Mouse (Mus musculus): ENCODE results near the gene Vps13d. TPM values are rescaled to one million over a fixed set of nuclear protein-coding genes. Genes with fewer than 3 reads are reported as not detected.

Vps13d gene
- polyA plus RNA-seq, 1 experiment from 2014 or later, result 9.5 TPM

- no peak for ATAC-seq (ENCODE audit: insufficient read depth, low FRiP score)
These were observed 213.8 kb downstream of the Vps13d start for GRCm38 (mm10) chr4:144980811-144981551.

GRCm38 (mm10) chr4:144980110-144980509 is 214.7 kb downstream of the Vps13d start:
- H3K27me3 ChIP-seq (ENCODE audit: control insufficient read depth, insufficient read depth, low read length), result no peaks in the 10 kb centered on the region
- H3K27ac ChIP-seq (ENCODE audit: low read length), result no peak overlapping the region
- no peak overlapping the region for H3K4me3 ChIP-seq (replicated peaks; ENCODE audit: low read length)
- no peak overlapping the region for H3K9ac ChIP-seq (ENCODE audit: low read length)
- ATAC-seq (ENCODE audit: insufficient read depth, low FRiP score), result no peak
- WGBS, result 64% methylated on average over 2 of the region's 2 CpGs
- no peaks in the 10 kb centered on the region for H3K9me3 ChIP-seq (replicated peaks; ENCODE audit: control insufficient read depth, low read length)
- H3K36me3 ChIP-seq (ENCODE audit: control insufficient read depth, insufficient read depth, low read length), result no peaks in the 10 kb centered on the region
- no peak overlapping the region for H3K4me2 ChIP-seq (ENCODE audit: low read depth, low read length)
- peaks cover 10% of the 10 kb centered on the region; the same call in 1 of the 2 replicates for H3K4me1 ChIP-seq (ENCODE audit: control insufficient read depth, insufficient read depth, low read length)

More at GRCm38 (mm10) chr4:144980811-144981551, 213.8 kb downstream of the Vps13d start:
- no peak overlapping the region for H3K4me3 ChIP-seq (replicated peaks; ENCODE audit: low read length)
- no peak overlapping the region for H3K27ac ChIP-seq (ENCODE audit: low read length)
- WGBS, result 50% methylated on average over 8 of the region's 8 CpGs
- H3K9me3 ChIP-seq (replicated peaks; ENCODE audit: control insufficient read depth, low read length), result no peaks in the 10 kb centered on the region
- H3K27me3 ChIP-seq (ENCODE audit: control insufficient read depth, insufficient read depth, low read length), result no peaks in the 10 kb centered on the region
- no peak overlapping the region for H3K4me2 ChIP-seq (ENCODE audit: low read depth, low read length)
- H3K9ac ChIP-seq (ENCODE audit: low read length), result no peak overlapping the region
- 0 out of 2 replicates have a peak, but pooled peaks cover 7% of the 10 kb centered on the region for H3K4me1 ChIP-seq (ENCODE audit: control insufficient read depth, insufficient read depth, low read length)
- H3K36me3 ChIP-seq (ENCODE audit: control insufficient read depth, insufficient read depth, low read length), result no peaks in the 10 kb centered on the region

DNA sequence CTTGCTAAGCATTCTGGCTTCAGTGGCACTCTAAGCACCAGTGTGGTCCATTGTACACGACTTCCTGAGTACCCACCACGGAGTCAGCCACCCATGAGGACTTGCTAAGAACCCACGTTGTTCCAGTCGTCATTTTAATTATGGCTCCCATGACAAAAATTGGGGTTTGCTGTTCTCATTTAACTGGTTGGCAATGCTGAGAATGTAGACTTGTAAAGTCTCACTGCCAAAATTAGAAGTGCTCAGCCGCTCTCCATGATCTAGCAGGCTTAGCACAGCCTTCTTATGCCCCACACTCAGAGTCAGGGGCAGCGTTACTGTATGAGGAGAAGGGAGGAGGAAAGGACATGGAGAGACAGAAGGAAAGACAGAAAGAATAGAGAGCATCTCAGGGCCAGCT is 216.8 kb downstream of the Vps13d start:
- no peak overlapping the region for H3K4me3 ChIP-seq (replicated peaks; ENCODE audit: low read length)
- no peaks in the 10 kb centered on the region for H3K9me3 ChIP-seq (replicated peaks; ENCODE audit: control insufficient read depth, low read length)
- no peak overlapping the region for H3K27ac ChIP-seq (ENCODE audit: low read length)
- H3K4me2 ChIP-seq (ENCODE audit: low read depth, low read length), result no peak overlapping the region
- H3K36me3 ChIP-seq (ENCODE audit: control insufficient read depth, insufficient read depth, low read length), result no peaks in the 10 kb centered on the region
- ATAC-seq (ENCODE audit: insufficient read depth, low FRiP score), result no peak
- no peak overlapping the region for H3K9ac ChIP-seq (ENCODE audit: low read length)
- H3K4me1 ChIP-seq (ENCODE audit: control insufficient read depth, insufficient read depth, low read length), result peaks cover 6% of the 10 kb centered on the region; the same call in 1 of the 2 replicates
- 84% methylated on average over 6 of the region's 6 CpGs for WGBS
- no peaks in the 10 kb centered on the region for H3K27me3 ChIP-seq (ENCODE audit: control insufficient read depth, insufficient read depth, low read length)

- H3K9me3 ChIP-seq (replicated peaks; ENCODE audit: control insufficient read depth, low read length), result no peaks in the 10 kb centered on the region
- H3K4me1 ChIP-seq (ENCODE audit: control insufficient read depth, insufficient read depth, low read length), result peaks cover 6% of the 10 kb centered on the region; the same call in 1 of the 2 replicates
These were observed 217.7 kb downstream of the Vps13d start for GRCm38 (mm10) chr4:144977057-144977456.

DNA sequence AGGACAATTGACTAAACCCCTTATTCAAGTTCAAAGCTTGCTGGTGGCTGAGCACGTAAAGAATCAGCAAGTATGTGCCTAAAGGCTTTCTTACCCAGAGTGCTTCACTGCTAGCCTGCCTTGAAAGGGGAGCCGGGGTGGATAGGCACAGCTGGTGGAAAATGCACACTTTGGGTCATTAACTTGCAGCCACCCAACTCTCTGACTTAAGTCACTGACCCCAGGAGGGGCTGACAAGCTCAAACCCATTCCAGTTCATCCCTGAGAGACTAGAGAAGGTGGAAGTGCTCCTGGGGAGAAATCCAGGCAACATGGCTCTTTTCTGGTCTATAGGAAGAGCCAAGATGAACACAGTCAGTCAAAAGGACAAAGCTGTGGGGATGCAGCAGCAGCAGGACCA is 219.3 kb downstream of the Vps13d start:
- H3K27ac ChIP-seq (ENCODE audit: low read length), result no peak overlapping the region
- peaks cover 6% of the 10 kb centered on the region; the same call in 1 of the 2 replicates for H3K4me1 ChIP-seq (ENCODE audit: control insufficient read depth, insufficient read depth, low read length)
- ATAC-seq (ENCODE audit: insufficient read depth, low FRiP score), result no peak
- H3K9me3 ChIP-seq (replicated peaks; ENCODE audit: control insufficient read depth, low read length), result no peaks in the 10 kb centered on the region
- H3K4me2 ChIP-seq (ENCODE audit: low read depth, low read length), result no peak overlapping the region
- no peak overlapping the region for H3K9ac ChIP-seq (ENCODE audit: low read length)
- no peak overlapping the region for H3K4me3 ChIP-seq (replicated peaks; ENCODE audit: low read length)
- H3K27me3 ChIP-seq (ENCODE audit: control insufficient read depth, insufficient read depth, low read length), result no peaks in the 10 kb centered on the region
- WGBS, result 57% methylated on average over 2 of the region's 2 CpGs
- H3K36me3 ChIP-seq (ENCODE audit: control insufficient read depth, insufficient read depth, low read length), result no peaks in the 10 kb centered on the region

More at GRCm38 (mm10) chr4:144977057-144977456, 217.7 kb downstream of the Vps13d start:
- no peak overlapping the region for H3K27ac ChIP-seq (ENCODE audit: low read length)
- no peaks in the 10 kb centered on the region for H3K27me3 ChIP-seq (ENCODE audit: control insufficient read depth, insufficient read depth, low read length)
- H3K4me3 ChIP-seq (replicated peaks; ENCODE audit: low read length), result no peak overlapping the region
- H3K36me3 ChIP-seq (ENCODE audit: control insufficient read depth, insufficient read depth, low read length), result no peaks in the 10 kb centered on the region
- H3K9ac ChIP-seq (ENCODE audit: low read length), result no peak overlapping the region
- WGBS, result 93% methylated on average over 1 of the region's 1 CpGs
- no peak overlapping the region for H3K4me2 ChIP-seq (ENCODE audit: low read depth, low read length)
- no peak for ATAC-seq (ENCODE audit: insufficient read depth, low FRiP score)

- H3K27ac ChIP-seq (ENCODE audit: low read length), result peak overlapping the region; percentile 19; the same call in 1 of the 2 replicates
- WGBS, result 63% methylated on average over 3 of the region's 3 CpGs
- ATAC-seq (ENCODE audit: insufficient read depth, low FRiP score), result no peak
These were observed 220.3 kb downstream of the Vps13d start for GRCm38 (mm10) chr4:144974458-144974857.

DNA sequence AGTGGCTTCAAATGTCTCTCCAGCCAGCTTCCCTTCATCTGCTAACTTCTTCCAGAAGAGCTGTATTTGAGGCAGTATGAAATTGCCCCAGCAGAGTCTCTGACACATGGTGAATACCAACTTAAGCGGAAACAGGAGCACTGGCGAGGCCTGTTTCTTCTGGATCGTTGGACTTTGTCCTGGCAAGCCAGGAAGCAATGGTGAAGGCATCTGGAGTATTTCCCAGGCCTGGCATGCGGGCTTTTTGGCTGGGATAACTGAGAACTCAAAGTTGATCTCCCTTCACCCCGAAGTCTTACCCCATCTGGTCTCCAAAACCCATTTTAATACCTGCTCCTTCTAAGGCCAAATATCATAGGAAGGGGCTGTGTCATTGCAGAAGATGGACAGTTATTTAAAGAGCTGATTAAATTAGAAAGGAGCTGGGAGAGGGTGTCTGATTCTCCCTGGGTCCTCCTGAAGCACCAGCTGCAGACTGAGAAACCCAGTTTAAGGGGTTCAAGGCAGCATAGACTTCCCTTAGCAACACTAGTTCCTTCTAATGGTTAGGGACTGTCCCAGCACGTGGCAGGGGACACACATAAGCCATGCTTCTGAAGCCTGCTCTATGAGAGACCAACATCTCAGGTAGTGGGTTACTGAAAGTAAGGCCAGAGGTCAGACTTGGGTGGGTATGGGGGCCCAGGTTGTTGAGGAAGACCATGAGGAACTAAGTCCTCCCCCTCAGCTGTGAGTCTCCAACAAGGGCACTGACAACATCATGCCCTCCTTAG is 221.7 kb downstream of the Vps13d start:
- ATAC-seq (ENCODE audit: insufficient read depth, low FRiP score), result no peak

More at GRCm38 (mm10) chr4:144974458-144974857, 220.3 kb downstream of the Vps13d start:
- Histone ChIP-seq H3K27me3 (ENCODE audit: control insufficient read depth, insufficient read depth, low read length) (no peaks in the 10 kb centered on the region), H3K9ac (ENCODE audit: low read length) (no peak overlapping the region), H3K4me3 (replicated peaks; ENCODE audit: low read length) (no peak overlapping the region), H3K9me3 (replicated peaks; ENCODE audit: control insufficient read depth, low read length) (no peaks in the 10 kb centered on the region), H3K36me3 (ENCODE audit: control insufficient read depth, insufficient read depth, low read length) (no peaks in the 10 kb centered on the region), H3K4me1 (ENCODE audit: control insufficient read depth, insufficient read depth, low read length) (peaks cover 6% of the 10 kb centered on the region; the same call in 1 of the 2 replicates), H3K4me2 (ENCODE audit: low read depth, low read length) (no peak overlapping the region)

DNA sequence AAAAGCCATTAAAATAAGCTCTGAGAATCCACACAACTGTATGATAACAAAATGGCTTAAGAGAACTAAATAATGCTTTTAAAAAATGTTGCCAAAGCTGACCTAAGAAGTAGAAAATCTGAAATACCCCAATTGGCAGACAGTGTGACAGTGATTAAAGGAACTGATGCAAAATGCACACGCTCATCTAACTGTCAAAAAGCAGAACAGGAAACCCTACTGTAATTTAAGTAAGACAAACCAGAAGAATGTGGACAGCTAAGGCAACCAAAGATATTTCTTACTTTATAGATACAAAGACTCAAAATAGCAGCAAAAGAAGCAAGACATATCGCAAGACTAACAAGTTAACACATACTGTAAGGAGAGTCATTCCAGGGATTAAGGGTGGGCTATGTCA is 223.8 kb downstream of the Vps13d start:
- no peak overlapping the region for H3K9ac ChIP-seq (ENCODE audit: low read length)
- WGBS, result 61% methylated on average over 2 of the region's 2 CpGs
- no peaks in the 10 kb centered on the region for H3K9me3 ChIP-seq (replicated peaks; ENCODE audit: control insufficient read depth, low read length)
- no peaks in the 10 kb centered on the region for H3K36me3 ChIP-seq (ENCODE audit: control insufficient read depth, insufficient read depth, low read length)
- no peak overlapping the region for H3K27ac ChIP-seq (ENCODE audit: low read length)
- no peak overlapping the region for H3K4me3 ChIP-seq (replicated peaks; ENCODE audit: low read length)
- peaks cover 6% of the 10 kb centered on the region; the same call in 1 of the 2 replicates for H3K4me1 ChIP-seq (ENCODE audit: control insufficient read depth, insufficient read depth, low read length)
- H3K4me2 ChIP-seq (ENCODE audit: low read depth, low read length), result no peak overlapping the region
- no peaks in the 10 kb centered on the region for H3K27me3 ChIP-seq (ENCODE audit: control insufficient read depth, insufficient read depth, low read length)
- no peak for ATAC-seq (ENCODE audit: insufficient read depth, low FRiP score)

More for the DNA sequence above, 221.7 kb downstream of the Vps13d start:
- H3K9ac ChIP-seq (ENCODE audit: low read length), result no peak overlapping the region
- 74% methylated on average over 6 of the region's 6 CpGs for WGBS
- H3K27ac ChIP-seq (ENCODE audit: low read length), result no peak overlapping the region
- H3K9me3 ChIP-seq (replicated peaks; ENCODE audit: control insufficient read depth, low read length), result no peaks in the 10 kb centered on the region
- H3K4me1 ChIP-seq (ENCODE audit: control insufficient read depth, insufficient read depth, low read length), result peaks cover 6% of the 10 kb centered on the region; the same call in 1 of the 2 replicates
- no peaks in the 10 kb centered on the region for H3K36me3 ChIP-seq (ENCODE audit: control insufficient read depth, insufficient read depth, low read length)
- no peaks in the 10 kb centered on the region for H3K27me3 ChIP-seq (ENCODE audit: control insufficient read depth, insufficient read depth, low read length)
- H3K4me2 ChIP-seq (ENCODE audit: low read depth, low read length), result no peak overlapping the region
- H3K4me3 ChIP-seq (replicated peaks; ENCODE audit: low read length), result no peak overlapping the region

DNA sequence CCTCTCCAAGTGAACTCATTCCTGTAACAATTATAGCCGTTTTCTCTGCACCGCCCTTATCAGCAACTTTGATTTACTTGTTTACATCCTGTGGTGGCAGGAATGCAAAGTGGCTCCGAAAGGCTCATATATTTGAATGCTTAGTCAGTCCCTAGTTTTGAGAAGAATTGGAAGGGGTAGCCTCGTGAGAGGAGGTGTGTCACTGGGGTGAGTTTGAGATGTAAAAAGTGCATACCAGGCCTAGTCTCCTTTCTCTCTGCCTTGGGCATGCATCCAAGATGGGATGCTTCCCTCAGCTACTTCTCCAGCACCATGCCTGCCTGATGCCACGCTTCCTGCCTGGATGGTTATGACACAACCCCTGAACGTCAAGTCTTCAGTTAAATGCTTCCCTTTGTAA is 225.8 kb downstream of the Vps13d start:
- 50% methylated on average over 6 of the region's 6 CpGs for WGBS
- Histone ChIP-seq H3K27me3 (ENCODE audit: control insufficient read depth, insufficient read depth, low read length) (no peaks in the 10 kb centered on the region), H3K4me3 (replicated peaks; ENCODE audit: low read length) (no peak overlapping the region), H3K36me3 (ENCODE audit: control insufficient read depth, insufficient read depth, low read length) (no peaks in the 10 kb centered on the region), H3K9ac (ENCODE audit: low read length) (no peak overlapping the region), H3K4me1 (ENCODE audit: control insufficient read depth, insufficient read depth, low read length) (no peaks in the 10 kb centered on the region), H3K9me3 (replicated peaks; ENCODE audit: control insufficient read depth, low read length) (no peaks in the 10 kb centered on the region), H3K27ac (ENCODE audit: low read length) (no peak overlapping the region), H3K4me2 (ENCODE audit: low read depth, low read length) (no peak overlapping the region)
- no peak for ATAC-seq (ENCODE audit: insufficient read depth, low FRiP score)
